Mouse (Mus musculus): ENCODE measurements at regions not wholly inside any gene's neighbourhood (a gene's known extent, or its start where the extent isn't known, plus 50 kb on each side); places are given as distances from the start of the nearest gene placed in this dataset.

GRCm38 (mm10) chr5:47273389-47274255 is 709.3 kb upstream of the Slit2 start:
- Histone ChIP-seq H3K4me3 (no peak overlapping the region), H3K9me3 (no peaks in the 10 kb centered on the region), H3K4me2 (no peak overlapping the region), H3K27ac (no peak overlapping the region), H3K36me3 (no peaks in the 10 kb centered on the region), H3K27me3 (no peaks in the 10 kb centered on the region), H3K4me1 (replicated peaks) (no peaks in the 10 kb centered on the region), H3K9ac (no peak overlapping the region)
- WGBS, result 61% methylated on average over 9 of the region's 9 CpGs
- ATAC-seq (ENCODE audit: low FRiP score), result no peak

GRCm38 (mm10) chr5:47274256-47274638 is 708.7 kb upstream of the Slit2 start:
- H3K9ac ChIP-seq, result no peak overlapping the region
- no peaks in the 10 kb centered on the region for H3K36me3 ChIP-seq
- no peaks in the 10 kb centered on the region for H3K4me1 ChIP-seq (replicated peaks)
- no peak overlapping the region for H3K27ac ChIP-seq
- H3K4me3 ChIP-seq, result no peak overlapping the region
- ATAC-seq (ENCODE audit: low FRiP score), result no peak
- no peaks in the 10 kb centered on the region for H3K9me3 ChIP-seq
- H3K27me3 ChIP-seq, result no peaks in the 10 kb centered on the region
- WGBS, result 76% methylated on average over 1 of the region's 1 CpGs
- no peak overlapping the region for H3K4me2 ChIP-seq

GRCm38 (mm10) chr5:47276231-47277195 is 706.4 kb upstream of the Slit2 start:
- WGBS, result 47% methylated on average over 5 of the region's 5 CpGs
- Histone ChIP-seq H3K27me3 (no peaks in the 10 kb centered on the region), H3K27ac (no peak overlapping the region), H3K9me3 (no peaks in the 10 kb centered on the region), H3K4me2 (no peak overlapping the region), H3K4me3 (no peak overlapping the region), H3K9ac (no peak overlapping the region), H3K36me3 (no peaks in the 10 kb centered on the region), H3K4me1 (replicated peaks) (no peaks in the 10 kb centered on the region)
- ATAC-seq (ENCODE audit: low FRiP score), result no peak

- no peak overlapping the region for H3K4me2 ChIP-seq
- H3K27me3 ChIP-seq, result no peaks in the 10 kb centered on the region
- no peak for ATAC-seq (ENCODE audit: low FRiP score)
- H3K4me3 ChIP-seq, result no peak overlapping the region
- H3K4me1 ChIP-seq (replicated peaks), result no peaks in the 10 kb centered on the region
- no peak overlapping the region for H3K9ac ChIP-seq
- H3K9me3 ChIP-seq, result no peaks in the 10 kb centered on the region
- no peaks in the 10 kb centered on the region for H3K36me3 ChIP-seq
- no peak overlapping the region for H3K27ac ChIP-seq
- 94% methylated on average over 3 of the region's 3 CpGs for WGBS
Observed at GRCm38 (mm10) chr5:47279630-47280029, 703.3 kb upstream of the Slit2 start.

GRCm38 (mm10) chr5:47299602-47300001 is 683.3 kb upstream of the Slit2 start:
- Histone ChIP-seq H3K4me3 (no peak overlapping the region), H3K9me3 (no peaks in the 10 kb centered on the region), H3K4me2 (no peak overlapping the region), H3K27ac (no peak overlapping the region), H3K4me1 (replicated peaks) (no peaks in the 10 kb centered on the region), H3K36me3 (no peaks in the 10 kb centered on the region), H3K9ac (no peak overlapping the region), H3K27me3 (no peaks in the 10 kb centered on the region)
- no peak for ATAC-seq (ENCODE audit: low FRiP score)
- 93% methylated on average over 4 of the region's 4 CpGs for WGBS

DNA sequence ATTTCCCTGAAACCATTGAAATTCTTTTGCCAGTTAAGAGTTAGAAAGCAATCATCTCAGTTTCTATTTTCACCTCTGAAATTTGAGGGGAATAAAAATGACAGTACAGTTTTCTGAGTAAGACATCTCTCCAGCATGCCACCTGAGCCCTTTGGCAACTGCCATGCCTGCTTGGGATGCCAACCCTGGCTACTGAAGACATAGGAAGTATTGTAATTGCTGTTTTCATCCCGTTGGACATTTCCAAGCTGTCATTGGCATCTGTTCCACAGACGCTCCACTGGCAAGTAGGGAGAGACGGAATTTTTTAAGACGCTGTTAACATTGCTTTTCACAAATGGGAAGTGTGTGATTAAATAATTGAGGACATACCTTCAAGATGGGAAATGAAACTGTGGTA is 665.4 kb upstream of the Slit2 start:
- Histone ChIP-seq H3K4me1 (replicated peaks) (no peaks in the 10 kb centered on the region), H3K9ac (no peak overlapping the region), H3K36me3 (no peaks in the 10 kb centered on the region), H3K27me3 (no peaks in the 10 kb centered on the region), H3K4me2 (no peak overlapping the region), H3K9me3 (no peaks in the 10 kb centered on the region), H3K27ac (no peak overlapping the region), H3K4me3 (no peak overlapping the region)
- ATAC-seq (ENCODE audit: low FRiP score), result no peak
- WGBS, result 81% methylated on average over 4 of the region's 4 CpGs

- H3K9ac ChIP-seq, result no peak overlapping the region
- no peak overlapping the region for H3K27ac ChIP-seq
- no peaks in the 10 kb centered on the region for H3K36me3 ChIP-seq
- H3K9me3 ChIP-seq, result no peaks in the 10 kb centered on the region
- no peak overlapping the region for H3K4me2 ChIP-seq
- ATAC-seq (ENCODE audit: low FRiP score), result no peak
- no peak overlapping the region for H3K4me3 ChIP-seq
- H3K27me3 ChIP-seq, result no peaks in the 10 kb centered on the region
- 68% methylated on average over 1 of the region's 1 CpGs for WGBS
- no peaks in the 10 kb centered on the region for H3K4me1 ChIP-seq (replicated peaks)
Observed at GRCm38 (mm10) chr5:47318147-47318546, 664.8 kb upstream of the Slit2 start.

DNA sequence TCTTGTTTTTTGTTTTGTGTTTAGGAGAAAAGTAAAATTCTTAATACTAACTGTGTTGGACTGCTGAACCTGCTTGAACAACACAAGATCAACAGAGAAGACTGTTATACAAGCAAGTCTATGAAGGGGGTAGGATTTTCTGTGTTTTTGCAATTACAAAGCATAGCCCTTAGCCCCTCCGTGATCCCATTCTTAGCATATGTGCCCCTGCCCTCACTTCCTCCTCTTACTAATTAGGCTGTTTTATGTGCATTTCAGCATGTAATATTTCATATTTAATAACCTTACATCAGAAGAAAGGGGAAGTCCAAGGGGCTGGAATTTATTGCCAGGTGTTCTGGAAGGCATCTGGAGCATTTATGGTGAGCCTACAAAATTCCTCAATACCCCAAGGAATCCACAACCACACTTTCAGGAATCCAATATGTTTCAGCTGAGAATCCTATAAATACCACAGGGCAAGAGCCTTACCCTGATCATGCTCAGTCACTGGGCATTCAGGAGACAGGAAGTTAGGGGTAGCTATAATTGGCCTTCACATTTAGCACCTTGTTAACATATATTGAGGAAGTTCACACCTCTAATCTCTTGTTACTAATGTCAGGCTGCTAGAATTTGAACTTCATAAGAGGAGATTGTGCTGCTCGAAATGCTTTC is 660.3 kb upstream of the Slit2 start:
- 80% methylated on average over 2 of the region's 2 CpGs for WGBS
- Histone ChIP-seq H3K36me3 (no peaks in the 10 kb centered on the region), H3K9me3 (no peaks in the 10 kb centered on the region), H3K9ac (no peak overlapping the region), H3K27me3 (no peaks in the 10 kb centered on the region), H3K4me1 (replicated peaks) (no peaks in the 10 kb centered on the region), H3K27ac (no peak overlapping the region), H3K4me2 (no peak overlapping the region), H3K4me3 (no peak overlapping the region)
- no peak for ATAC-seq (ENCODE audit: low FRiP score)

DNA sequence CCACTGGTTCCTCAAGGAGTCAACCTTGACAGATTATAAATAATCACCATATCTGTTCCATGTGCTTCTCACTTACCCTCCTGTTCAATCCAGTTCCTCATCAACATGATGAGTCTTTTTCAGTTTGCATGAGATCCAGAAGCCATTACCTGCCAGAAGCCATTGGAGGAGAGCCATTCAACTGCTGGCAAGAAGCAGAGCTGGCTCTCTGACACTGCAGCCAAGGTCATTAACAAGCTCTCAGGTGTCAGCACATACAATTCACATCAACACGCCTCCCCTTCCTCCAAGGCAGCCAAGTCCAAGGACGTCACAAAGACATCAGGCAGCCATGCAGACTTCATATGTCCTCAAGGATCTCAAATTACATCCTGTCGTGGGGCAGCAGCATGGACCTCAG is 648.6 kb upstream of the Slit2 start:
- H3K9ac ChIP-seq, result no peak overlapping the region
- no peak overlapping the region for H3K27ac ChIP-seq
- no peaks in the 10 kb centered on the region for H3K27me3 ChIP-seq
- H3K4me3 ChIP-seq, result no peak overlapping the region
- no peaks in the 10 kb centered on the region for H3K36me3 ChIP-seq
- WGBS, result 70% methylated on average over 3 of the region's 3 CpGs
- H3K4me2 ChIP-seq, result no peak overlapping the region
- H3K9me3 ChIP-seq, result no peaks in the 10 kb centered on the region
- H3K4me1 ChIP-seq (replicated peaks), result no peaks in the 10 kb centered on the region
- ATAC-seq (ENCODE audit: low FRiP score), result no peak

- WGBS, result 81% methylated on average over 1 of the region's 1 CpGs
- Histone ChIP-seq H3K9me3 (no peaks in the 10 kb centered on the region), H3K27me3 (no peaks in the 10 kb centered on the region), H3K4me3 (no peak overlapping the region), H3K9ac (no peak overlapping the region), H3K27ac (no peak overlapping the region), H3K36me3 (no peaks in the 10 kb centered on the region), H3K4me2 (no peak overlapping the region), H3K4me1 (replicated peaks) (no peaks in the 10 kb centered on the region)
- no peak for ATAC-seq (ENCODE audit: low FRiP score)
Observed at GRCm38 (mm10) chr5:47336511-47336910, 646.4 kb upstream of the Slit2 start.

DNA sequence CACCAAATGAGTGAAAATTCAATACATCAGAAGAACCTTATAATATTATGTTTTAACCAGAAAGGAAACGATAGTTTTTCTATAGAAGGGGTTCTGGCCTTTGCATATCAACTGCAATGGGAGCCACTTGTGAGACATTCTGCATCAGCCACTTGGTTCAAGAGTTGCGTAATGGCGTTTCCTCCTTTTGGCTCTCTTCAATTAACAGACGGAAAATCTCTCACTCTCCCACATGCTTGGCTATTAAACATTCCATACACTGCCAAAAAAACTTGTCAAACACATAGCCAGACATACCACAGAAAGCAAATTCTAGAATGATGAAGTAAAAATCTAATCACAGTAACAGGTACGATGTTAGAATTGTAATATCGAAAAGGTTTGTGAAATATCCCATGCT is 643.1 kb upstream of the Slit2 start:
- no peaks in the 10 kb centered on the region for H3K36me3 ChIP-seq
- ATAC-seq (ENCODE audit: low FRiP score), result no peak
- H3K27ac ChIP-seq, result no peak overlapping the region
- H3K4me2 ChIP-seq, result no peak overlapping the region
- no peak overlapping the region for H3K4me3 ChIP-seq
- no peaks in the 10 kb centered on the region for H3K9me3 ChIP-seq
- H3K9ac ChIP-seq, result no peak overlapping the region
- no peaks in the 10 kb centered on the region for H3K27me3 ChIP-seq
- WGBS, result 93% methylated on average over 6 of the region's 6 CpGs
- H3K4me1 ChIP-seq (replicated peaks), result no peaks in the 10 kb centered on the region

DNA sequence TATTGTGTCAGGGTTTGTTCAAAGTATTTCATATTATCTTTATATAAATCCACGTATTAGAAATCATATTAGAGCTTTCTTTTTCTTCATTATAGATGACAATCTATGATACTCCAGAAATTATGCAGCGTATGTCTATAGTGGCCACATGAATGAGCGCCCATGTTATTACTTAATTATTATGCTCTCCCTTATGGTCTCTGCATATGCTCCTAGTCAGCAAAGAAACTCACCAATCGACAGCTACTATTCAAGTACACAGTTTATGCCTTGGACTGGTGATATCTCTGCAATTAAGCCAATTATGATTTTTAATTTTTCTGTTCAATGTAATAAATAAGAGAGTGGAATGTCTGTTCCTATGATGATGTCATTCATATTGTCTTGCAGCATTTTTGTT is 612.8 kb upstream of the Slit2 start:
- no peaks in the 10 kb centered on the region for H3K36me3 ChIP-seq
- no peak for ATAC-seq (ENCODE audit: low FRiP score)
- no peak overlapping the region for H3K4me3 ChIP-seq
- H3K27ac ChIP-seq, result no peak overlapping the region
- H3K4me2 ChIP-seq, result no peak overlapping the region
- no peaks in the 10 kb centered on the region for H3K4me1 ChIP-seq (replicated peaks)
- 85% methylated on average over 4 of the region's 4 CpGs for WGBS
- no peak overlapping the region for H3K9ac ChIP-seq
- H3K9me3 ChIP-seq, result no peaks in the 10 kb centered on the region
- no peaks in the 10 kb centered on the region for H3K27me3 ChIP-seq
